Mouse (Mus musculus) E14TG2a.4 (cell line): ENCODE data around the gene Lig3.
"Not testable (repeated sequence)": the region's sequence is repeated elsewhere in the genome, so short reads cannot be mapped to it uniquely, and the experiment has no call there.

Experiments used
- CTCF ChIP-seq: conservative IDR thresholded peaks from 2 replicates; pipeline ENCODE4 v1.5.1; 2014; ENCODE audit warnings: low read length
- NANOG ChIP-seq: IDR thresholded peaks from 2 replicates; pipeline ENCODE4 v1.6.1; 2014; ENCODE audit warnings: borderline replicate concordance, low read length, mixed read lengths
- POU5F1 ChIP-seq: IDR thresholded peaks from 2 replicates; pipeline ENCODE4 v1.6.1; 2014; ENCODE audit warnings: low read length, borderline replicate concordance

DNA sequence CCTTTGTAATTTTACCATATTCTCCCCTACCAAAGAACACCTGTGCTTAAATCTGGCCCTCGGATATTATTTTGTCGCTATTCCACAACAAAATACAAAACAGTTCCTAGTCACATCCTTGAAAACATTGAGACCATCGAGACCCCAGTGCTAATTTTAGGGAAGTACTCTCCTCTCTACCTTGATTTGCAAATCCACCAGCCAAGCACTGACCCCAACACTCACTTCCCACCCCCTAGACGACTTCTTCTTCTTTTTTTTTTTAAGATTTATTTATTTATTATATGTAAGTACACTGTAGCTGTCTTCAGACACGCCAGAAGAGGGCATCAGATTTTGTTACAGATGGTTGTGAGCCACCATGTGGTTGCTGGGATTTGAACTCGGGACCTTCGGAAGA, 53.5 kb downstream of the Lig3 start:
- not testable (repeated sequence) for TF ChIP-seq CTCF, POU5F1, NANOG
